Mouse (Mus musculus) cerebellum, postnatal 10 days (tissue): ENCODE measurements at regions not wholly inside any gene's neighbourhood (a gene's known extent, or its start where the extent isn't known, plus 50 kb on each side); places are given as distances from the start of the nearest gene placed in this dataset.

Experiments
- DNase-seq, 2 experiments: peaks; one replicate each; pipeline ENCODE4 v3.0.0; 2021; ENCODE audit warnings: mixed read lengths in 2 of 2

GRCm38 (mm10) chr2:74463407-74463806 is 115.8 kb downstream of the Lnpk start:
- DNase-seq, result no peak

- no peak for DNase-seq
Observed at GRCm38 (mm10) chr2:74461211-74461844, 117.9 kb downstream of the Lnpk start.

GRCm38 (mm10) chr2:74454431-74454830 is 124.8 kb downstream of the Lnpk start:
- DNase-seq, result peak; percentile 31 to 38

- no peak for DNase-seq
Observed at GRCm38 (mm10) chr2:74452679-74453078, 126.6 kb downstream of the Lnpk start.

GRCm38 (mm10) chr2:74451578-74451977 is 127.7 kb downstream of the Lnpk start:
- peak; percentile 10 to 15 for DNase-seq

GRCm38 (mm10) chr2:74451038-74451437 is 128.2 kb downstream of the Lnpk start:
- DNase-seq, result no peak

GRCm38 (mm10) chr2:74450064-74450765 is 129.0 kb downstream of the Lnpk start:
- DNase-seq, result peak; percentile 17 to 23

GRCm38 (mm10) chr2:74435184-74435911 is 143.9 kb downstream of the Lnpk start:
- DNase-seq, result no peak

- DNase-seq, result peak; percentile 66 to 73
Observed at GRCm38 (mm10) chr2:74426746-74427145, 152.5 kb downstream of the Lnpk start.

GRCm38 (mm10) chr2:74424726-74425125 is 154.5 kb downstream of the Lnpk start:
- DNase-seq, result no peak

- DNase-seq, result peak; percentile 14 to 20
Observed at GRCm38 (mm10) chr2:74416097-74416496, 163.1 kb downstream of the Lnpk start.

- no peak for DNase-seq
Observed at GRCm38 (mm10) chr2:74414721-74415120, 164.5 kb downstream of the Lnpk start.

GRCm38 (mm10) chr2:74409856-74410404 is 169.3 kb downstream of the Lnpk start:
- DNase-seq, result no peak

- peak; percentile 4 to 5 for DNase-seq
Observed at GRCm38 (mm10) chr2:74404493-74404892, 174.7 kb downstream of the Lnpk start.

GRCm38 (mm10) chr2:74391064-74391463 is 188.2 kb downstream of the Lnpk start:
- no peak for DNase-seq

GRCm38 (mm10) chr2:74388078-74388477 is 191.2 kb downstream of the Lnpk start:
- DNase-seq, result no peak

GRCm38 (mm10) chr2:74384918-74385317 is 194.3 kb downstream of the Lnpk start:
- DNase-seq, result no peak

- no peak for DNase-seq
Observed at GRCm38 (mm10) chr2:74380574-74381287, 198.5 kb downstream of the Lnpk start.

- no peak for DNase-seq
Observed at GRCm38 (mm10) chr2:74378709-74379108, 200.5 kb downstream of the Lnpk start.

- no peak for DNase-seq
Observed at GRCm38 (mm10) chr2:74373938-74374337, 205.3 kb downstream of the Lnpk start.

GRCm38 (mm10) chr2:74373056-74373455 is 206.2 kb downstream of the Lnpk start:
- no peak for DNase-seq

- no peak for DNase-seq
Observed at GRCm38 (mm10) chr2:74363255-74363654, 216.0 kb downstream of the Lnpk start.

- DNase-seq, result no peak
Observed at GRCm38 (mm10) chr2:74354591-74354990, 224.6 kb downstream of the Lnpk start.
